Mouse (Mus musculus): Measurements from ENCODE around the gene Col6a3.

- TF ChIP-seq CTCF (IDR thresholded peaks at IDR 0.05; ENCODE audit: control insufficient read depth, insufficient read depth, low read length) (no peak), POLR2A (IDR thresholded peaks at IDR 0.05; ENCODE audit: borderline replicate concordance, control insufficient read depth, low read depth, low read length) (no peak)
Observed at GRCm38 (mm10) chr1:90751221-90751620, 92.5 kb downstream of the Col6a3 start.

All from bone marrow, adult 2 months (tissue).